Mouse (Mus musculus) intestine, postnatal 0 days (tissue): ENCODE measurements around the gene Shoc2. TPM values are rescaled to one million over a fixed set of nuclear protein-coding genes. Genes with fewer than 3 reads are reported as not detected.
A peak's percentile ranks its signal among the peaks of the same experiment; 100 is the strongest.

Source experiments
- ATAC-seq: fragments of 200-750 bp; cut with Nextera tagmentation; 2 replicates; pipeline ENCODE4 v1.8.0; 2017; ENCODE audit warnings: mild to moderate bottlenecking, moderate TSS enrichment, moderate library complexity
- H3K27ac ChIP-seq: fragments of 300-500 bp; sonication (generic); 2 replicates; pipeline ENCODE4 v1.5.1; 2014; ENCODE audit warnings: mild to moderate bottlenecking, low read depth, low read length, moderate library complexity
- H3K27me3 ChIP-seq: fragments of 300-500 bp; sonication (generic); replicated peaks from 2 replicates; pipeline ENCODE4 v1.6.1; 2014; ENCODE audit warnings: low read length, mixed read lengths; ENCODE audit not compliant: control insufficient read depth, insufficient read depth
- H3K36me3 ChIP-seq: fragments of 300-500 bp; sonication (generic); 2 replicates; pipeline ENCODE4 v1.6.1; 2014; ENCODE audit warnings: mild to moderate bottlenecking, moderate library complexity; ENCODE audit not compliant: control insufficient read depth, insufficient read depth
- H3K4me1 ChIP-seq: fragments of 300-500 bp; sonication (generic); replicated peaks from 2 replicates; pipeline ENCODE4 v1.6.1; 2014; ENCODE audit warnings: antibody characterized with exemption, low read length, mixed read lengths; ENCODE audit not compliant: control insufficient read depth, insufficient read depth
- H3K4me2 ChIP-seq: fragments of 300-500 bp; sonication (generic); replicated peaks from 2 replicates; pipeline ENCODE4 v1.6.1; 2014; ENCODE audit warnings: low read depth, mild to moderate bottlenecking, moderate library complexity
- H3K4me3 ChIP-seq: fragments of 300-500 bp; sonication (generic); 2 replicates; pipeline ENCODE4 v1.5.1; 2014; ENCODE audit warnings: low read depth, low read length
- H3K9ac ChIP-seq: fragments of 300-500 bp; sonication (generic); 2 replicates; pipeline ENCODE4 v1.6.1; 2014; ENCODE audit warnings: mild to moderate bottlenecking, low read depth, low read length
- H3K9me3 ChIP-seq: fragments of 300-500 bp; sonication (generic); 2 replicates; pipeline ENCODE4 v1.6.1; 2016; ENCODE audit warnings: mixed run types; ENCODE audit not compliant: control insufficient read depth
- CTCF ChIP-seq: sonication (generic); IDR thresholded peaks from 2 replicates; pipeline ENCODE4 v1.5.1; 2016; ENCODE audit warnings: low read depth, mild to moderate bottlenecking, control low read depth, antibody characterized with exemption, moderate library complexity
- WGBS: fragments of 180-500 bp; shearing (Covaris S2); extraction: QIAGEN DNeasy Blood & Tissue Kit; methylation state at CpG from one replicate; pipeline ENCODE4 v1.1.7; 2014; 5-methylcytosine and 5-hydroxymethylcytosine counted together
- polyA plus RNA-seq: library from polyadenylated mRNA; unstranded; fragments of >200 nt; fragmentation: Nextera tagmentation; extraction: Ambion mirVana; gene quantifications from 2 replicates; pipeline ENCODE4 v1.2.1, GENCODE M21; 2015

The Shoc2 gene
- polyA plus RNA-seq, 1 experiment from 2014 or later, result 26.1 TPM

- TF ChIP-seq CTCF, result no peak
- H3K36me3 ChIP-seq, result no peaks in the 10 kb centered on the region
- no peak for ATAC-seq
- no peak overlapping the region for H3K4me2 ChIP-seq
- 81% methylated on average over 14 of the region's 14 CpGs for WGBS
- 0 out of 2 replicates have a peak, but pooled peaks cover 10% of the 10 kb centered on the region for H3K4me1 ChIP-seq
- H3K27ac ChIP-seq, result no peak overlapping the region
- H3K27me3 ChIP-seq, result no peaks in the 10 kb centered on the region
- no peak overlapping the region for H3K4me3 ChIP-seq
- no peak overlapping the region for H3K9ac ChIP-seq
- no peaks in the 10 kb centered on the region for H3K9me3 ChIP-seq
Measured at GRCm38 (mm10) chr19:53899941-53900610, 44.0 kb upstream of the Shoc2 start.

- H3K9ac ChIP-seq, result peak overlapping the region; percentile 95
- 0 out of 2 replicates have a peak, but pooled peaks cover 7% of the 10 kb centered on the region for H3K4me1 ChIP-seq
- H3K27me3 ChIP-seq, result no peaks in the 10 kb centered on the region
- no peak for TF ChIP-seq CTCF
- peak overlapping the region; percentile 93 for H3K27ac ChIP-seq
- no peaks in the 10 kb centered on the region for H3K9me3 ChIP-seq
- peak overlapping the region; percentile 82 for H3K4me3 ChIP-seq
- no peak for ATAC-seq
- 39% methylated on average over 15 of the region's 15 CpGs for WGBS
- H3K36me3 ChIP-seq, result no peaks in the 10 kb centered on the region
- H3K4me2 ChIP-seq, result peak overlapping the region; percentile 82
Measured at GRCm38 (mm10) chr19:53901931-53902738, 42.0 kb upstream of the Shoc2 start.

GRCm38 (mm10) chr19:53902739-53903487 is 41.2 kb upstream of the Shoc2 start:
- H3K4me1 ChIP-seq, result 0 out of 2 replicates have a peak, but pooled peaks cover 7% of the 10 kb centered on the region
- ATAC-seq, result peak; percentile 98
- no peaks in the 10 kb centered on the region for H3K27me3 ChIP-seq
- H3K4me2 ChIP-seq, result peak overlapping the region; percentile 82
- TF ChIP-seq CTCF, result no peak
- peak overlapping the region; percentile 82 for H3K4me3 ChIP-seq
- no peaks in the 10 kb centered on the region for H3K9me3 ChIP-seq
- peak overlapping the region; percentile 93 for H3K27ac ChIP-seq
- H3K36me3 ChIP-seq, result no peaks in the 10 kb centered on the region
- WGBS, result under 1% methylated on average over 51 of the region's 61 CpGs
- peak overlapping the region; percentile 95 for H3K9ac ChIP-seq

GRCm38 (mm10) chr19:53903507-53904321 is 40.4 kb upstream of the Shoc2 start:
- H3K4me1 ChIP-seq, result 0 out of 2 replicates have a peak, but pooled peaks cover 7% of the 10 kb centered on the region
- H3K36me3 ChIP-seq, result no peaks in the 10 kb centered on the region
- ATAC-seq, result peak; percentile 62
- TF ChIP-seq CTCF, result peak; percentile 65
- H3K27ac ChIP-seq, result peak overlapping the region; percentile 93
- H3K27me3 ChIP-seq, result no peaks in the 10 kb centered on the region
- peak overlapping the region; percentile 82 for H3K4me2 ChIP-seq
- H3K4me3 ChIP-seq, result peak overlapping the region; percentile 82
- no peaks in the 10 kb centered on the region for H3K9me3 ChIP-seq
- peak overlapping the region; percentile 95 for H3K9ac ChIP-seq
- under 1% methylated on average over 83 of the region's 83 CpGs for WGBS

GRCm38 (mm10) chr19:53904833-53905480 is 39.1 kb upstream of the Shoc2 start:
- 22% methylated on average over 7 of the region's 7 CpGs for WGBS
- H3K36me3 ChIP-seq, result peaks cover 7% of the 10 kb centered on the region; the same call in 1 of the 2 replicates
- no peaks in the 10 kb centered on the region for H3K27me3 ChIP-seq
- TF ChIP-seq CTCF, result no peak
- 0 out of 2 replicates have a peak, but pooled peaks cover 7% of the 10 kb centered on the region for H3K4me1 ChIP-seq
- no peak for ATAC-seq
- H3K4me3 ChIP-seq, result peak overlapping the region; percentile 82
- no peak overlapping the region for H3K27ac ChIP-seq
- peak overlapping the region; percentile 82 for H3K4me2 ChIP-seq
- H3K9ac ChIP-seq, result peak overlapping the region; percentile 95
- no peaks in the 10 kb centered on the region for H3K9me3 ChIP-seq
